Mouse (Mus musculus) activated CD4-positive, CD25-positive, alpha-beta regulatory T cell, adult 4 months (primary cell): ENCODE measurements around the gene Mbd5. TPM values are rescaled to one million over a fixed set of nuclear protein-coding genes. Genes with fewer than 3 reads are reported as not detected.

Experiments
- ATAC-seq: one replicate; pipeline ENCODE4 v1.8.0; 2017
- polyA plus RNA-seq, 2 experiments: library from polyadenylated mRNA; unstranded; fragments of 100-300 nt; shearing (Covaris generic); gene quantifications; one replicate each; pipeline ENCODE4 v1.2.1; 2017

Mbd5 gene
- polyA plus RNA-seq, 2 experiments from 2014 or later: 19.8 to 23.9 TPM

DNA sequence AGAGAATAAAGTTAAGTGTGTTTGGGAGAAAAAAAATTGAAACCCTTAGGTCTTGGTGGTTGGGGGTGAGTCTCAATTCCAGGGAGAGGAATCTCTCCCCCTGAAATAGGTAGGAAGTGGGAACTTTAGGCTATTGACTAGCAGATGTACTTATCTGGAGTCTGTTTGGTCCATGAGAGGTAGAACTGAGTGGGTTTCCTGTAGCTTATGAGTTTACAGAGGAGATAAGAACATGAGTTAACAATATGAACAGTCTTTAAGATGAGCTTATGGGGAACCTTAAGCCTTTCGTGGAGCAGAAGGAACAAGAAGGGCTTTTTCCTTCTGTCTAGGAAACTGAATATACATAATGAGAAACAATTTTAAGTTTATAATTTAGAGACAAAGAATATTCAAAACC lies 404.8 kb downstream of the Mbd5 start:
- no peak for ATAC-seq

DNA sequence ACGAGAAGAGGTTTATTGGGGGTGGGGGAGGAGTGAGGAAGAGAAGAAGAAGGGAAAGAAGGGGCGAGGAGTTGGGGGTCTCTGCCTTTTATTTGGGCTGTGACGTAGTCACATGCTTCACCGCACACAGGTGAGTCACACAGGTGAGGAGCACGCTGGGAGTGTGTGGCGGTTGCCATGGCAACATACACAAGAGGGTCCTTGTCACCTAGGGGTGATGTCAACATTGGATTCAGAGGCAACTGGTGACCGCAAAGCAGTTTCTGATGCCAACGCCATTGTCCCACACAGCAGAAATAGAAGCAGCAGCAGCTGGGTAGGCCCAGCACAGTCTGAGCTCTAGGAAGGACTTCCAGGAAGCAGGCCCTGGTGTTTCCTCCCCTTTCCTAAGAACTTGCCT lies 406.6 kb downstream of the Mbd5 start:
- ATAC-seq: no peak

DNA sequence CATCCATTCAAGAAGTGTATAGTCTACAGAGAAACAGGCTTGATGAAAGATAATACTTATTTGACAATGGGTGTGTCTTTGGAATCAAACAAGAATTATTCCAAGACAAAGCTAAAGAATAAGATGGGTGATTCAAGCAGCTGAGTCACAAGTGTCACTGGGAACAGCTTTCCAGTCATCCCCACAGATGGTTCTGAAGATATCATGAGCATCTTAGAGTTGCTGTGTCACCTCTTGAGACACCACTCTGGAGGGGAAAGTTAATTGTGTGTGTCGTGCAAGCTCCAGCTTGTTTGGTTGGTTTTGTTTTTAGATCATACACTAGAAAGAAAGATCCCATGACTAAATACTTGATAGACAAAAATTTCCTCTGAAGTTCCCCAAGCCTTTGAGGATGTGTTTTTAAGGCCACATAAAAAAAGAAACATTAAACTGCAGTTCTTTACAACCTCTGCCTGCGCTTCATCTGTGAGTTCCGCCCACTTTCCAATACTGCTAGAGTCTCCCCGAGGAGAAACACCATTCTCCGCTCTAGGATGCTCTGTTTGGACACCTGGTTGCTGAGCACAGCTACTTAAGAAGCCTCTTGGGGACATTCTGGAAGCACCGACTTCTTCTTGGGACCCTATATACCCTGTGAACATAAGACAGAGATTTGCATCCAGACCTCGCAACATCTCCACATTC lies 409.0 kb downstream of the Mbd5 start:
- no peak for ATAC-seq

- ATAC-seq: no peak
Measured at GRCm38 (mm10) chr2:49358839-49359520, 409.7 kb downstream of the Mbd5 start.

GRCm38 (mm10) chr2:49359706-49360105 lies 410.4 kb downstream of the Mbd5 start:
- no peak for ATAC-seq

GRCm38 (mm10) chr2:49364546-49364945 lies 415.2 kb downstream of the Mbd5 start:
- ATAC-seq: no peak

DNA sequence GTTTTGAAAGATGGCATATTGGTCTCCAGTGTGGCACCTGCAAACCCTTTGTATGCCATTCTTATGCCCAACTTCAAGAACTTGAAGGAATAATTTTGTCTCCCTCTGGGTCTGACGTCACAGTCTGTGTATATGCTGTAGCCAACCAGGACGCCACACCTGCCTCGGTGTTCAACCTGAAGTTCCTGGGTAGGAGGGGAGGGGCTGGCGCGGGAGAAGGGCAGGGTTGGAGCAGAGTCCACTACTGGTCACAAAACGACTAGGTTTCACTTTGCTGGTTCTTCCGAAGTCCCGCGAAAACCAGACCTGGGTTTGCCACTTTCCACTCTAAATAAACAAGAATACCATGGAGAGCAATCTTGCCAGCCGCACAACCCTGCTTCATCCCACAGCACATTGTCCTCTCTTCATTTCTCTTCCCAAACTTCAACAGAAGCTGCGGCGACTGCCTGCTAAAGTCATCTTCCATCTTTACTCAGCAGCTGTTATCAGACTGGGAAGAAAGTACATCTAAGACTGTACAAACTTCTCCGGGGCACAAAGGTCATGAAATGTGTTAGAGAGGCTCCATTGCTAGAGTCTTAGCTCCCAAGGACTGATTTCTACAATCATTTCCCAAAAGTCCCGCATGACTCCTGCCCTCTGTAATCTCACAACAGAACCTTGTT lies 417.7 kb downstream of the Mbd5 start:
- ATAC-seq: no peak

- ATAC-seq: no peak
Measured at GRCm38 (mm10) chr2:49367546-49367917, 418.2 kb downstream of the Mbd5 start.

- no peak for ATAC-seq
Measured at GRCm38 (mm10) chr2:49371632-49372031, 422.3 kb downstream of the Mbd5 start.

DNA sequence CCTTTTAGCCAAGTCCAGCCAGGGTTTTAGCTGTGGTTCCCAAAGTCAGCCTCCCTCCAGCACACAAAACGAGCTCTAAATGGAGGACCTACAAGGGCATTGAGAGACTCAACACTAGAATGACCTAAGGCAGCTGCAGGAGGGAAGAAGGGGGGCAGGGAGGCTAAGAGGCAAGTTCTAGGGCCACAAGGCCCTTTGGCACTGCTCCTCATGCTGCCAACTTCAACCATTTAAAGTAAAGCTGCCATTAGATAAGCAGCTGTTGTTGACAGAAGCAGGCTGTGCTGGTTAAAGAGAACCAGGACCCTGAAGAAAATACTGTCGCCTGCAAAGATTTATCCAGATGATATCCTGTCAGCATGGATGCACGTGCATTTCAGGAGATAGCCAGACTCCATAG lies 423.3 kb downstream of the Mbd5 start:
- no peak for ATAC-seq

Other genes with a start within 250 kb of the Mbd5 start
- 1 to 10 TPM; 2.0 to 3.6 TPM for gene Acvr2a, start 135.4 kb upstream of the Mbd5 start, polyA plus RNA-seq
- 100 to 1,000 TPM; 103 to 115 TPM for gene Orc4, start 769 bp downstream of the Mbd5 start, polyA plus RNA-seq